Mouse (Mus musculus) G1E-ER4 (cell line): ENCODE results near the gene Gm45623. TPM values are rescaled to one million over a fixed set of nuclear protein-coding genes. Genes with fewer than 3 reads are reported as not detected.

Experiments
- GATA1 ChIP-seq: IDR thresholded peaks from one replicate; pipeline ENCODE4 v1.8.0; 2012; ENCODE audit warnings: low read length, inconsistent platforms
- polyA plus RNA-seq: library from polyadenylated mRNA; stranded (reverse); fragments of >175 nt; gene quantifications from 2 replicates; pipeline ENCODE4 v1.2.3, GENCODE M21; 2012

Gm45623 gene
- not detected in 2 replicates for polyA plus RNA-seq

- no peak for TF ChIP-seq GATA1
Observed at GRCm38 (mm10) chr13:56753192-56753951, at the start of gene Gm45623. TSS of gene Gm45623 (minus strand) at chr13:56753827.

- no peak for TF ChIP-seq GATA1
Observed at GRCm38 (mm10) chr13:56797459-56797858, 43.8 kb upstream of the Gm45623 start.

- no peak for TF ChIP-seq GATA1
Observed at GRCm38 (mm10) chr13:56795501-56795900, 41.9 kb upstream of the Gm45623 start.

- no peak for TF ChIP-seq GATA1
Observed at GRCm38 (mm10) chr13:56794441-56794840, 40.8 kb upstream of the Gm45623 start.

- no peak for TF ChIP-seq GATA1
Observed at GRCm38 (mm10) chr13:56792844-56793243, 39.2 kb upstream of the Gm45623 start.

GRCm38 (mm10) chr13:56790683-56791082 lies 37.1 kb upstream of the Gm45623 start:
- TF ChIP-seq GATA1: no peak

GRCm38 (mm10) chr13:56782621-56783020 lies 29.0 kb upstream of the Gm45623 start:
- TF ChIP-seq GATA1: no peak

GRCm38 (mm10) chr13:56781697-56782096 lies 28.1 kb upstream of the Gm45623 start:
- TF ChIP-seq GATA1: no peak

- TF ChIP-seq GATA1: no peak
Observed at GRCm38 (mm10) chr13:56780746-56781469, 27.3 kb upstream of the Gm45623 start.

GRCm38 (mm10) chr13:56774304-56774703 lies 20.7 kb upstream of the Gm45623 start:
- no peak for TF ChIP-seq GATA1

- no peak for TF ChIP-seq GATA1
Observed at GRCm38 (mm10) chr13:56773262-56773870, 19.7 kb upstream of the Gm45623 start.

GRCm38 (mm10) chr13:56772592-56772991 lies 19.0 kb upstream of the Gm45623 start:
- no peak for TF ChIP-seq GATA1

- no peak for TF ChIP-seq GATA1
Observed at GRCm38 (mm10) chr13:56770786-56771185, 17.2 kb upstream of the Gm45623 start.

GRCm38 (mm10) chr13:56770136-56770578 lies 16.5 kb upstream of the Gm45623 start:
- no peak for TF ChIP-seq GATA1

GRCm38 (mm10) chr13:56769431-56769830 lies 15.8 kb upstream of the Gm45623 start:
- no peak for TF ChIP-seq GATA1

- TF ChIP-seq GATA1: no peak
Observed at GRCm38 (mm10) chr13:56766211-56766610, 12.6 kb upstream of the Gm45623 start.
